Mouse (Mus musculus) midbrain, embryonic 11.5 days (tissue): ENCODE measurements around the gene Armc8. TPM values are rescaled to one million over a fixed set of nuclear protein-coding genes. Genes with fewer than 3 reads are reported as not detected.

ENCODE experiments used
- ATAC-seq: fragments of 200-750 bp; cut with Nextera tagmentation; 2 replicates; pipeline ENCODE4 v1.8.0; 2017; ENCODE audit warnings: moderate TSS enrichment, moderate library complexity; ENCODE audit not compliant: low FRiP score
- DNase-seq: peaks from one replicate; pipeline ENCODE4 v3.0.0; 2015; ENCODE audit warnings: low spot score; ENCODE audit errors: missing footprints
- H3K27ac ChIP-seq: fragments of 300-500 bp; sonication (generic); 2 replicates; pipeline ENCODE4 v1.5.1; 2014; ENCODE audit warnings: low read depth, low read length
- H3K27me3 ChIP-seq: fragments of 300-500 bp; sonication (generic); 2 replicates; pipeline ENCODE4 v1.6.1; 2014; ENCODE audit warnings: mild to moderate bottlenecking, low read length, moderate library complexity, mixed read lengths; ENCODE audit not compliant: control insufficient read depth, insufficient read depth
- H3K36me3 ChIP-seq: fragments of 300-500 bp; sonication (generic); 2 replicates; pipeline ENCODE4 v1.6.1; 2014; ENCODE audit warnings: mild to moderate bottlenecking, low read length, moderate library complexity, mixed read lengths; ENCODE audit not compliant: control insufficient read depth, insufficient read depth
- H3K4me1 ChIP-seq: fragments of 300-500 bp; sonication (generic); 2 replicates; pipeline ENCODE4 v1.6.1; 2014; ENCODE audit warnings: low read length; ENCODE audit not compliant: control insufficient read depth, insufficient read depth
- H3K4me2 ChIP-seq: fragments of 300-500 bp; sonication (generic); 2 replicates; pipeline ENCODE4 v1.6.1; 2014; ENCODE audit warnings: mild to moderate bottlenecking, moderate library complexity
- H3K4me3 ChIP-seq: fragments of 300-500 bp; sonication (generic); 2 replicates; pipeline ENCODE4 v1.5.1; 2014; ENCODE audit warnings: low read depth, low read length
- H3K9ac ChIP-seq: fragments of 300-500 bp; sonication (generic); 2 replicates; pipeline ENCODE4 v1.6.1; 2014; ENCODE audit warnings: low read length
- H3K9me3 ChIP-seq: fragments of 300-500 bp; sonication (generic); 2 replicates; pipeline ENCODE4 v1.6.1; 2016; ENCODE audit warnings: low read length; ENCODE audit not compliant: control insufficient read depth
- WGBS: fragments of 180-500 bp; shearing (Covaris S2); extraction: QIAGEN DNeasy Blood & Tissue Kit; methylation state at CpG from one replicate; pipeline ENCODE4 v1.1.7; 2014; 5-methylcytosine and 5-hydroxymethylcytosine counted together
- polyA plus RNA-seq: library from polyadenylated mRNA; unstranded; fragments of >200 nt; fragmentation: Nextera tagmentation; extraction: Ambion mirVana; gene quantifications from 2 replicates; pipeline ENCODE4 v1.2.1, GENCODE M21; 2014

Gene Armc8
- polyA plus RNA-seq, 1 experiment from 2014 or later = 37.3 TPM

GRCm38 (mm10) chr9:99553049-99553448 lies 15.7 kb downstream of the Armc8 start:
- WGBS = 97% methylated on average over 2 of the region's 2 CpGs

GRCm38 (mm10) chr9:99552068-99552467 lies 16.6 kb downstream of the Armc8 start:
- no peak overlapping the region for H3K27ac ChIP-seq
- no peaks in the 10 kb centered on the region for H3K36me3 ChIP-seq
- H3K9ac ChIP-seq = no peak overlapping the region
- DNase-seq = no peak
- no peaks in the 10 kb centered on the region for H3K4me1 ChIP-seq
- no peaks in the 10 kb centered on the region for H3K27me3 ChIP-seq
- no peak overlapping the region for H3K4me3 ChIP-seq
- no peak overlapping the region for H3K4me2 ChIP-seq
- ATAC-seq = no peak
- WGBS = 94% methylated on average over 2 of the region's 2 CpGs
- no peaks in the 10 kb centered on the region for H3K9me3 ChIP-seq

More at GRCm38 (mm10) chr9:99553049-99553448, 15.7 kb downstream of the Armc8 start:
- H3K9ac ChIP-seq = no peak overlapping the region
- ATAC-seq (no peak), DNase-seq (no peak)
- H3K9me3 ChIP-seq = no peaks in the 10 kb centered on the region
- H3K4me3 ChIP-seq = no peak overlapping the region
- no peaks in the 10 kb centered on the region for H3K4me1 ChIP-seq
- no peaks in the 10 kb centered on the region for H3K36me3 ChIP-seq
- no peaks in the 10 kb centered on the region for H3K27me3 ChIP-seq
- no peak overlapping the region for H3K27ac ChIP-seq
- no peak overlapping the region for H3K4me2 ChIP-seq

GRCm38 (mm10) chr9:99546259-99546658 lies 22.4 kb downstream of the Armc8 start:
- 97% methylated on average over 1 of the region's 1 CpGs for whole genome bisulfite sequencing
- H3K9me3 ChIP-seq = no peaks in the 10 kb centered on the region
- H3K27ac ChIP-seq = no peak overlapping the region
- ATAC-seq (no peak), DNase-seq (no peak)
- no peaks in the 10 kb centered on the region for H3K4me1 ChIP-seq
- no peak overlapping the region for H3K4me2 ChIP-seq
- H3K36me3 ChIP-seq = no peaks in the 10 kb centered on the region
- no peak overlapping the region for H3K4me3 ChIP-seq
- H3K9ac ChIP-seq = no peak overlapping the region
- H3K27me3 ChIP-seq = no peaks in the 10 kb centered on the region

- Histone ChIP-seq H3K27ac (no peak overlapping the region), H3K4me2 (no peak overlapping the region), H3K36me3 (peaks cover 17% of the 10 kb centered on the region), H3K9ac (no peak overlapping the region), H3K9me3 (no peaks in the 10 kb centered on the region), H3K4me3 (no peak overlapping the region), H3K27me3 (no peaks in the 10 kb centered on the region), H3K4me1 (no peaks in the 10 kb centered on the region)
- DNase-seq = no peak
- no peak for ATAC-seq
- 84% methylated on average over 1 of the region's 1 CpGs for WGBS
These were observed 36.8 kb downstream of the Armc8 start for GRCm38 (mm10) chr9:99531865-99532264.

GRCm38 (mm10) chr9:99505875-99506274 lies 62.8 kb downstream of the Armc8 start:
- WGBS = 87% methylated on average over 7 of the region's 7 CpGs
- ATAC-seq = no peak

GRCm38 (mm10) chr9:99499336-99499735 lies 69.4 kb downstream of the Armc8 start:
- no peaks in the 10 kb centered on the region for H3K4me1 ChIP-seq
- no peak for ATAC-seq
- no peaks in the 10 kb centered on the region for H3K9me3 ChIP-seq
- H3K4me3 ChIP-seq = no peak overlapping the region
- 98% methylated on average over 4 of the region's 4 CpGs for WGBS
- DNase-seq = no peak
- H3K9ac ChIP-seq = no peak overlapping the region
- H3K27me3 ChIP-seq = no peaks in the 10 kb centered on the region
- H3K36me3 ChIP-seq = peaks cover 13% of the 10 kb centered on the region
- no peak overlapping the region for H3K4me2 ChIP-seq
- no peak overlapping the region for H3K27ac ChIP-seq

More at GRCm38 (mm10) chr9:99505875-99506274, 62.8 kb downstream of the Armc8 start:
- no peak overlapping the region for H3K27ac ChIP-seq
- no peaks in the 10 kb centered on the region for H3K4me1 ChIP-seq
- no peaks in the 10 kb centered on the region for H3K9me3 ChIP-seq
- H3K9ac ChIP-seq = no peak overlapping the region
- H3K36me3 ChIP-seq = no peaks in the 10 kb centered on the region
- no peaks in the 10 kb centered on the region for H3K27me3 ChIP-seq
- H3K4me3 ChIP-seq = no peak overlapping the region
- H3K4me2 ChIP-seq = no peak overlapping the region
- DNase-seq = no peak

GRCm38 (mm10) chr9:99492634-99493200 lies 76.0 kb downstream of the Armc8 start:
- DNase-seq (no peak), ATAC-seq (no peak)
- H3K9ac ChIP-seq = no peak overlapping the region
- H3K4me3 ChIP-seq = no peak overlapping the region
- H3K4me2 ChIP-seq = no peak overlapping the region
- H3K9me3 ChIP-seq = no peaks in the 10 kb centered on the region
- H3K36me3 ChIP-seq = peaks cover 15% of the 10 kb centered on the region
- 84% methylated on average over 10 of the region's 10 CpGs for WGBS
- H3K27ac ChIP-seq = no peak overlapping the region
- H3K27me3 ChIP-seq = no peaks in the 10 kb centered on the region
- H3K4me1 ChIP-seq = no peaks in the 10 kb centered on the region

GRCm38 (mm10) chr9:99491050-99491449 lies 77.6 kb downstream of the Armc8 start:
- Histone ChIP-seq H3K27ac (no peak overlapping the region), H3K4me1 (no peaks in the 10 kb centered on the region), H3K4me2 (no peak overlapping the region), H3K9ac (no peak overlapping the region), H3K36me3 (peaks cover 6% of the 10 kb centered on the region), H3K9me3 (no peaks in the 10 kb centered on the region), H3K4me3 (no peak overlapping the region), H3K27me3 (no peaks in the 10 kb centered on the region)
- DNase-seq (no peak), ATAC-seq (no peak)
- 89% methylated on average over 4 of the region's 4 CpGs for WGBS

- no peak overlapping the region for H3K9ac ChIP-seq
- H3K9me3 ChIP-seq = no peaks in the 10 kb centered on the region
- H3K27ac ChIP-seq = no peak overlapping the region
- H3K27me3 ChIP-seq = no peaks in the 10 kb centered on the region
- no peaks in the 10 kb centered on the region for H3K4me1 ChIP-seq
- H3K4me3 ChIP-seq = no peak overlapping the region
- H3K4me2 ChIP-seq = no peak overlapping the region
- H3K36me3 ChIP-seq = 0 out of 2 replicates have a peak, but pooled peaks cover 3% of the 10 kb centered on the region
- 93% methylated on average over 3 of the region's 3 CpGs for WGBS
- no peak for ATAC-seq
- no peak for DNase-seq
These were observed 80.9 kb downstream of the Armc8 start for GRCm38 (mm10) chr9:99487841-99488240.
